Comparison of ENCODE assay signal across 1 mouse cellular context in genomic region chr19:60813133-60813532, GRCm38 (mm10).
TF ChIP-seq lines count a peak whose summit lies in the region.

No protein-coding gene starts in this region.

TF ChIP-seq in MEL, 35 proteins besides CTCF, POLR2A, EP300 and RAD21 (continued from another document):
- TF ChIP-seq NELFE (IDR thresholded peaks at IDR 0.05; ENCODE audit: low read depth, low read length) (no peak), GATA1 (IDR thresholded peaks at IDR 0.05; ENCODE audit: low read depth, low read length) (peak; percentile 63), RCOR1 (IDR thresholded peaks at IDR 0.05; ENCODE audit: low read depth, low read length) (peak; percentile 40; the same call in 1 of the 2 replicates)
